Mouse (Mus musculus): ENCODE results near the gene Ltbp2. TPM values are rescaled to one million over a fixed set of nuclear protein-coding genes. Genes with fewer than 3 reads are reported as not detected.

The Ltbp2 gene
- total RNA-seq, 2 experiments from 2014 or later = 0.48 to 1.5 TPM

- no peak for DNase-seq
These were observed 6.5 kb upstream of the Ltbp2 start for GRCm38 (mm10) chr12:84882796-84883195.

GRCm38 (mm10) chr12:84880091-84880490 is 3.8 kb upstream of the Ltbp2 start:
- intact Hi-C loops (cut with DNase I) = no loop called here
- no peak for DNase-seq

More at GRCm38 (mm10) chr12:84882796-84883195, 6.5 kb upstream of the Ltbp2 start:
- intact Hi-C loops (cut with DNase I) = no loop called here

- DNase-seq = no peak
These were observed 411 bp downstream of the Ltbp2 start for GRCm38 (mm10) chr12:84875761-84876480.

GRCm38 (mm10) chr12:84873434-84873833 is 2.9 kb downstream of the Ltbp2 start:
- no peak for DNase-seq
- intact Hi-C loops (cut with DNase I) = no loop called here

More at GRCm38 (mm10) chr12:84875761-84876480, 411 bp downstream of the Ltbp2 start:
- intact Hi-C loops (cut with DNase I) = no loop called here

- intact Hi-C loops (cut with DNase I) = no loop called here
- no peak for DNase-seq
These were observed 4.0 kb downstream of the Ltbp2 start for GRCm38 (mm10) chr12:84872310-84872709.

GRCm38 (mm10) chr12:84865431-84865830 is 10.9 kb downstream of the Ltbp2 start:
- no peak for DNase-seq
- intact Hi-C loops (cut with DNase I) = no loop called here

GRCm38 (mm10) chr12:84864801-84865200 is 11.5 kb downstream of the Ltbp2 start:
- DNase-seq = no peak
- intact Hi-C loops (cut with DNase I) = no loop called here

GRCm38 (mm10) chr12:84863196-84863595 is 13.1 kb downstream of the Ltbp2 start:
- intact Hi-C loops (cut with DNase I) = no loop called here
- DNase-seq = no peak

GRCm38 (mm10) chr12:84862136-84862910 is 14.0 kb downstream of the Ltbp2 start:
- intact Hi-C loops (cut with DNase I) = no loop called here
- peak; percentile 57 to 66 for DNase-seq

GRCm38 (mm10) chr12:84858149-84859113 is 17.9 kb downstream of the Ltbp2 start:
- DNase-seq = no peak
- intact Hi-C loops (cut with DNase I) = no loop called here

- intact Hi-C loops (cut with DNase I) = no loop called here
- DNase-seq = no peak
These were observed 18.6 kb downstream of the Ltbp2 start for GRCm38 (mm10) chr12:84857706-84858105.

- DNase-seq = no peak
These were observed 19.8 kb downstream of the Ltbp2 start for GRCm38 (mm10) chr12:84856532-84856931.

GRCm38 (mm10) chr12:84855084-84855625 is 21.2 kb downstream of the Ltbp2 start:
- no peak for DNase-seq

More at GRCm38 (mm10) chr12:84856532-84856931, 19.8 kb downstream of the Ltbp2 start:
- intact Hi-C loops (cut with DNase I) = no loop called here

GRCm38 (mm10) chr12:84854392-84855033 is 21.8 kb downstream of the Ltbp2 start:
- DNase-seq = no peak
- intact Hi-C loops (cut with DNase I) = no loop called here

More at GRCm38 (mm10) chr12:84855084-84855625, 21.2 kb downstream of the Ltbp2 start:
- intact Hi-C loops (cut with DNase I) = no loop called here

GRCm38 (mm10) chr12:84851403-84852040 is 24.8 kb downstream of the Ltbp2 start:
- intact Hi-C loops (cut with DNase I) = no loop called here
- no peak for DNase-seq

GRCm38 (mm10) chr12:84847882-84848281 is 28.4 kb downstream of the Ltbp2 start:
- intact Hi-C loops (cut with DNase I) = no loop called here
- no peak for DNase-seq

- intact Hi-C loops (cut with DNase I) = no loop called here
- no peak for DNase-seq
These were observed 28.9 kb downstream of the Ltbp2 start for GRCm38 (mm10) chr12:84847480-84847879.

GRCm38 (mm10) chr12:84846594-84847014 is 29.7 kb downstream of the Ltbp2 start:
- DNase-seq = no peak
- intact Hi-C loops (cut with DNase I) = no loop called here

- no peak for DNase-seq
These were observed 33.6 kb downstream of the Ltbp2 start for GRCm38 (mm10) chr12:84842706-84843105.

More at GRCm38 (mm10) chr12:84842706-84843105, 33.6 kb downstream of the Ltbp2 start:
- intact Hi-C loops (cut with DNase I) = no loop called here
